Mouse (Mus musculus) liver, embryonic 11.5 days (tissue): ENCODE data around the gene Nav2. TPM values are rescaled to one million over a fixed set of nuclear protein-coding genes. Genes with fewer than 3 reads are reported as not detected.

ENCODE experiments used
- ATAC-seq: fragments of 200-750 bp; cut with Nextera tagmentation; replicated peaks from 2 replicates; pipeline ENCODE4 v1.8.0; 2017; ENCODE audit warnings: moderate number of reproducible peaks, mild to moderate bottlenecking, moderate TSS enrichment, moderate library complexity; ENCODE audit not compliant: low FRiP score
- DNase-seq: peaks from one replicate; pipeline ENCODE4 v3.0.0-alpha.2; 2017; ENCODE audit warnings: low spot score
- H3K27ac ChIP-seq: fragments of 300-500 bp; sonication (generic); 2 replicates; pipeline ENCODE4 v1.5.1; 2014; ENCODE audit warnings: mild to moderate bottlenecking, low read depth, low read length, control low read depth
- H3K27me3 ChIP-seq: fragments of 300-500 bp; sonication (generic); replicated peaks from 2 replicates; pipeline ENCODE4 v1.6.1; 2014; ENCODE audit warnings: low read length, mixed read lengths; ENCODE audit not compliant: control insufficient read depth, insufficient read depth
- H3K36me3 ChIP-seq: fragments of 300-500 bp; sonication (generic); 2 replicates; pipeline ENCODE4 v1.6.1; 2014; ENCODE audit warnings: mild to moderate bottlenecking, low read length, moderate library complexity, mixed read lengths; ENCODE audit not compliant: control insufficient read depth, insufficient read depth
- H3K4me1 ChIP-seq: fragments of 300-500 bp; sonication (generic); replicated peaks from 2 replicates; pipeline ENCODE4 v1.6.1; 2014; ENCODE audit warnings: low read length, mixed read lengths; ENCODE audit not compliant: control insufficient read depth, insufficient read depth
- H3K4me2 ChIP-seq: fragments of 300-500 bp; sonication (generic); 2 replicates; pipeline ENCODE4 v1.6.1; 2014; ENCODE audit warnings: mild to moderate bottlenecking, control low read depth, moderate library complexity
- H3K4me3 ChIP-seq: fragments of 300-500 bp; sonication (generic); 2 replicates; pipeline ENCODE4 v1.5.1; 2014; ENCODE audit warnings: low read depth, low read length, control low read depth
- H3K9ac ChIP-seq: fragments of 300-500 bp; sonication (generic); 2 replicates; pipeline ENCODE4 v1.6.1; 2014; ENCODE audit warnings: low read depth, low read length, control low read depth
- H3K9me3 ChIP-seq: fragments of 300-500 bp; sonication (generic); 2 replicates; pipeline ENCODE4 v1.6.1; 2016; ENCODE audit warnings: low read length, inconsistent platforms, mixed read lengths; ENCODE audit not compliant: control insufficient read depth
- WGBS: fragments of 180-500 bp; shearing (Covaris S2); extraction: QIAGEN DNeasy Blood & Tissue Kit; methylation state at CpG from one replicate; pipeline ENCODE4 v1.1.7; 2014; 5-methylcytosine and 5-hydroxymethylcytosine counted together
- polyA plus RNA-seq: library from polyadenylated mRNA; unstranded; fragments of >200 nt; fragmentation: Nextera tagmentation; extraction: Ambion mirVana; gene quantifications from 2 replicates; pipeline ENCODE4 v1.2.1, GENCODE M21; 2014

The Nav2 gene
- polyA plus RNA-seq, 1 experiment from 2014 or later: 6.2 TPM

- Histone ChIP-seq H3K27me3 (no peaks in the 10 kb centered on the region), H3K4me1 (peaks cover 6% of the 10 kb centered on the region), H3K36me3 (no peaks in the 10 kb centered on the region), H3K4me3 (no peak overlapping the region), H3K9me3 (no peaks in the 10 kb centered on the region), H3K4me2 (no peak overlapping the region), H3K9ac (no peak overlapping the region), H3K27ac (no peak overlapping the region)
- ATAC-seq (no peak), DNase-seq (no peak)
These were observed 2.6 kb downstream of the Nav2 start for GRCm38 (mm10) chr7:48911146-48911545.

DNA sequence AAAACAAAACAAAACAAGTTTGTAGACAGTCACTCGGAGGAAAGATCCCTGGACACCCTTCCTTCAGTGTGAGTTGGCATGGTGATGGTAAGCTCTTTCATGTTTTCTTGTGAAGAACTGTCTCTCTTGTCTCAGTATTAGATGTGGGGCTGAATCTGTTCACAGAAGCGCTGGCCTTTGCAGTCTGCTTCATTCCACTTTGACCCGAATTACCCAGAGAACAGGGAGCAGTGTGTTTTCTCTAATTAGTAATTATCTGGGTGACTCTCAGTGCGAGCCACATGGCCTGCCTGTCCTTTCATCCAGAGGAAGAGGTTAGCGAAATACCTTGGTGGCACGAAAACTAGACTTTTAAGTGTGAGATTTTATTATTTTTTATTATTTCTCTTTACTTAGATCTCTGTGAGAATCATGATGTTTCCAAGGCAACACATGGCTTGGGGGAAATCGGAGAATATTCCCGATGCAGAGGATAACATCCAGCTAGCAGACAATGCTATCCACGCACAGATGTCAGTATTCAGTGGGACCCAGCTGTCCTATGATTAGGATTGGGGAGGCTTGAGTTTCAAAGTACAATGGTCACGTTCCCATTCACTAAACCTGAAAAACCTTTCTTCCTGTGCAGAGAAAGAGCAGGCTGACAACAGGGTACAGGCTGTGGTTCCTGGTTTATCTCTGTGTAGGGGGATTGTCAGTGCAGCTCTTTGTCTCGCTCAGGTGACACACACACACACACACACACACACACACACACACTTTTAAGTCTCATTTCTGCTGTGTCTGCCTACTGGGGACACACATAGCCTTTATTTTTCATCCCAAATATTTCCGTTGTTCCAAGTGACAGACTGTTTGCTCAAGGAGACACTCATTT lies 6.4 kb downstream of the Nav2 start:
- 71% methylated on average over 12 of the region's 12 CpGs for WGBS
- Histone ChIP-seq H3K9me3 (no peaks in the 10 kb centered on the region), H3K4me3 (no peak overlapping the region), H3K4me2 (no peak overlapping the region), H3K27me3 (no peaks in the 10 kb centered on the region), H3K36me3 (no peaks in the 10 kb centered on the region), H3K4me1 (no peaks in the 10 kb centered on the region), H3K27ac (no peak overlapping the region), H3K9ac (no peak overlapping the region)
- no peak for DNase-seq
- ATAC-seq: no peak

GRCm38 (mm10) chr7:48917463-48917862 lies 8.9 kb downstream of the Nav2 start:
- Histone ChIP-seq H3K9me3 (no peaks in the 10 kb centered on the region), H3K36me3 (no peaks in the 10 kb centered on the region), H3K9ac (no peak overlapping the region), H3K27me3 (no peaks in the 10 kb centered on the region), H3K4me2 (no peak overlapping the region), H3K27ac (no peak overlapping the region), H3K4me3 (no peak overlapping the region), H3K4me1 (no peaks in the 10 kb centered on the region)
- ATAC-seq (no peak), DNase-seq (no peak)
- WGBS: 27% methylated on average over 5 of the region's 5 CpGs

GRCm38 (mm10) chr7:48917988-48918387 lies 9.5 kb downstream of the Nav2 start:
- no peak overlapping the region for H3K4me2 ChIP-seq
- WGBS: 34% methylated on average over 5 of the region's 5 CpGs
- H3K27me3 ChIP-seq: no peaks in the 10 kb centered on the region
- H3K27ac ChIP-seq: no peak overlapping the region
- ATAC-seq (no peak), DNase-seq (no peak)
- no peak overlapping the region for H3K4me3 ChIP-seq
- H3K4me1 ChIP-seq: no peaks in the 10 kb centered on the region
- no peaks in the 10 kb centered on the region for H3K36me3 ChIP-seq
- no peak overlapping the region for H3K9ac ChIP-seq
- H3K9me3 ChIP-seq: no peaks in the 10 kb centered on the region

DNA sequence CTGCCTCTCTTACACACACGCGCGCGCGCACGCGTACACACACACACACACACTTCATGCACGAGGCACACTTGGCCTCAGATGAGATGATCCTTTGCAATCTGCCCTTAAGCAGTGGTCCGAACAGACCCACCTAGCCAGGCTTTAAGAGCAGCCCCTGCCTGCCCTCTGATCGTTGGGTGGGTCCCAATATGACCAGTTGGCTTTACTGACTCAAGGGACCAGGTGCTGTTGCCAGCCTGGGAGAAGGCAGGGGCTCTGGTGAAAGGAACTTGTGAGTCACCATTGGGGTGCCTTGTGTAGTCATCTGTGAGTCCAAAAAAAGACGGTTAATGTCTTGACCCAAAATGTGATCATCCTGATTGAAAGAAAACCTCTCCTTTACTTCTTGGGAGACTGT lies 9.9 kb downstream of the Nav2 start:
- H3K27ac ChIP-seq: no peak overlapping the region

GRCm38 (mm10) chr7:48923620-48924019 lies 15.1 kb downstream of the Nav2 start:
- no peak overlapping the region for H3K9ac ChIP-seq
- no peaks in the 10 kb centered on the region for H3K27me3 ChIP-seq
- H3K9me3 ChIP-seq: no peaks in the 10 kb centered on the region
- peaks cover 3% of the 10 kb centered on the region; the same call in 1 of the 2 replicates for H3K4me1 ChIP-seq
- no peak for DNase-seq
- H3K36me3 ChIP-seq: no peaks in the 10 kb centered on the region
- no peak for ATAC-seq
- H3K4me2 ChIP-seq: no peak overlapping the region
- H3K4me3 ChIP-seq: no peak overlapping the region
- WGBS: 45% methylated on average over 10 of the region's 10 CpGs
- no peak overlapping the region for H3K27ac ChIP-seq

More for the DNA sequence above, 9.9 kb downstream of the Nav2 start:
- 55% methylated on average over 11 of the region's 11 CpGs for WGBS
- Histone ChIP-seq H3K4me3 (no peak overlapping the region), H3K36me3 (no peaks in the 10 kb centered on the region), H3K27me3 (no peaks in the 10 kb centered on the region), H3K9ac (no peak overlapping the region), H3K4me2 (no peak overlapping the region), H3K4me1 (no peaks in the 10 kb centered on the region), H3K9me3 (no peaks in the 10 kb centered on the region)
- no peak for ATAC-seq
- DNase-seq: no peak

- peak; percentile 43; the same call in 1 of the 2 replicates for ATAC-seq
- no peak overlapping the region for H3K27ac ChIP-seq
- WGBS: 51% methylated on average over 3 of the region's 3 CpGs
These were observed 16.7 kb downstream of the Nav2 start for GRCm38 (mm10) chr7:48925214-48925613.

DNA sequence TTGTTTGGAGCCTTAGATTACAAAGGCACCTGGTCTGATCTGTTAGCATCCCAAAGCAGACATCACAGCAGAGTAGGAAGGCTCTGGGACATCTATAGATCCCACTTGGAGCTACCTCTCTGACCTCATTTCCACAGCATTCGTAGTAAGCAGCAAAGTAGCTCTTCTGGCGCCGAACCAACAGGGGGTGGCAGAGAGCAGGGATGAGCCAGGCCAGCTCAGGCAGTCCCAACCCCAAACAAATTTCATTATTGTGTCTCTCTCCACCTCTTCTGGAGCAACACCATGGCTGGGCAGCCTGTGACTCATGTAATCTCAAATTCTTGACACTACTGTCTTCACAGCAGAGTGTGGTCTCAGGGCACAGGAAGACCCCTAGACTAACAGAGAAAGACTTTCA lies 19.8 kb downstream of the Nav2 start:
- Histone ChIP-seq H3K4me1 (peaks cover 3% of the 10 kb centered on the region; the same call in 1 of the 2 replicates), H3K27me3 (no peaks in the 10 kb centered on the region), H3K9me3 (no peaks in the 10 kb centered on the region), H3K36me3 (no peaks in the 10 kb centered on the region), H3K4me2 (no peak overlapping the region), H3K9ac (no peak overlapping the region), H3K4me3 (no peak overlapping the region), H3K27ac (no peak overlapping the region)
- WGBS: 13% methylated on average over 3 of the region's 3 CpGs
- ATAC-seq (peak; percentile 49; the same call in 1 of the 2 replicates), DNase-seq (no peak)

More at GRCm38 (mm10) chr7:48925214-48925613, 16.7 kb downstream of the Nav2 start:
- H3K4me3 ChIP-seq: no peak overlapping the region
- no peaks in the 10 kb centered on the region for H3K36me3 ChIP-seq
- H3K4me2 ChIP-seq: no peak overlapping the region
- DNase-seq: no peak
- peaks cover 3% of the 10 kb centered on the region; the same call in 1 of the 2 replicates for H3K4me1 ChIP-seq
- no peak overlapping the region for H3K9ac ChIP-seq
- no peaks in the 10 kb centered on the region for H3K9me3 ChIP-seq
- no peaks in the 10 kb centered on the region for H3K27me3 ChIP-seq

GRCm38 (mm10) chr7:48930399-48930798 lies 21.9 kb downstream of the Nav2 start:
- 65% methylated on average over 5 of the region's 5 CpGs for WGBS
- Histone ChIP-seq H3K36me3 (no peaks in the 10 kb centered on the region), H3K27ac (no peak overlapping the region), H3K4me1 (no peaks in the 10 kb centered on the region), H3K4me2 (no peak overlapping the region), H3K4me3 (no peak overlapping the region), H3K9ac (no peak overlapping the region), H3K9me3 (no peaks in the 10 kb centered on the region), H3K27me3 (no peaks in the 10 kb centered on the region)
- no peak for DNase-seq
- ATAC-seq: no peak
